ENCODE assay signal across 24 mouse cellular contexts in genomic region chr16:47059293-47059963, GRCm38 (mm10).
DNase-seq lines count a peak whose midpoint lies in the region; ATAC-seq lines count a peak whose summit lies in the region.
"Had no signal": no experiment of that assay in that cellular context is flagged by ENCODE, and none has a peak within 500 bp of the region (broad histone marks: within the 10 kb centered on the region; RNA-seq: fewer than 3 reads in every experiment).

No protein-coding gene starts in this region.

- no peaks in the 10 kb centered on the region for H3K9me3 ChIP-seq in forebrain, embryonic 15.5 days
- H3K9me3 ChIP-seq in forebrain, embryonic 10.5 days = no peaks in the 10 kb centered on the region; the same call in 1 of the 2 replicates
- H3K9me3 ChIP-seq: embryonic facial prominence, embryonic 12.5 days; heart, embryonic 10.5 days; liver, embryonic 13.5 days had no signal

- WGBS in forebrain, embryonic 15.5 days = 75% methylated on average over 8 of the region's 8 CpGs
- WGBS in forebrain, embryonic 10.5 days = 88% methylated on average over 8 of the region's 8 CpGs

- H3K4me1 ChIP-seq in forebrain, embryonic 15.5 days = no peaks in the 10 kb centered on the region
- no peaks in the 10 kb centered on the region for H3K4me1 ChIP-seq in forebrain, embryonic 10.5 days
- H3K4me1 ChIP-seq: embryonic facial prominence, embryonic 12.5 days; heart, embryonic 10.5 days; liver, embryonic 13.5 days; megakaryocyte, embryonic 14.5 days had no signal

- intact Hi-C loops in left cerebral cortex, postnatal 4 days (cut with DNase I) = no loop called here

- no peak overlapping the region for H3K9ac ChIP-seq in forebrain, embryonic 15.5 days (replicated peaks)
- H3K9ac ChIP-seq: embryonic facial prominence, embryonic 12.5 days; liver, embryonic 13.5 days had no signal

- no peak overlapping the region for H3K4me3 ChIP-seq in forebrain, embryonic 15.5 days
- no peak overlapping the region for H3K4me3 ChIP-seq in forebrain, embryonic 10.5 days
- H3K4me3 ChIP-seq: embryonic facial prominence, embryonic 12.5 days; erythroblast, embryonic 14.5 days; gastrocnemius, adult 2 months; heart, embryonic 10.5 days; liver, embryonic 13.5 days; megakaryocyte, embryonic 14.5 days had no signal

- peak; percentile 93 to 96 for DNase-seq in cerebellum, postnatal 10 days
- no peak for DNase-seq in cerebellum, adult 11 months
- DNase-seq in forebrain, embryonic 10.5 days (ENCODE audit: extremely low spot score, low spot score) = no peak
- peak; percentile 86 for DNase-seq in left cerebral cortex, postnatal 4 days
- DNase-seq in left cerebral cortex, adult 8-10 months (ENCODE audit: low spot score in 2 of 2) = no peak
- DNase-seq in retina, embryonic 14.5 days (ENCODE audit: low spot score) = peak; percentile 70
- DNase-seq: adrenal gland, adult 2 months; gastrocnemius, adult 2 months; heart, postnatal 4 days; kidney, adult 18-20 months; kidney, postnatal 4 days; liver, embryonic 13.5 days; lung, adult 2 months; thymus, adult 18-20 months; thymus, postnatal 36 days had no signal

- H3K27ac ChIP-seq in forebrain, embryonic 15.5 days (replicated peaks) = no peak overlapping the region
- H3K27ac ChIP-seq in forebrain, embryonic 10.5 days = no peak overlapping the region
- H3K27ac ChIP-seq: embryonic facial prominence, embryonic 12.5 days; gastrocnemius, adult 2 months; heart, embryonic 10.5 days; liver, embryonic 13.5 days had no signal

- H3K36me3 ChIP-seq in forebrain, embryonic 15.5 days = no peaks in the 10 kb centered on the region
- no peaks in the 10 kb centered on the region for H3K36me3 ChIP-seq in forebrain, embryonic 10.5 days (replicated peaks)
- H3K36me3 ChIP-seq: embryonic facial prominence, embryonic 12.5 days; heart, embryonic 10.5 days; liver, embryonic 13.5 days had no signal

- no peak overlapping the region for H3K4me2 ChIP-seq in forebrain, embryonic 15.5 days (replicated peaks)
- H3K4me2 ChIP-seq: embryonic facial prominence, embryonic 12.5 days; liver, embryonic 13.5 days had no signal

- peak; percentile 66; the same call in 1 of the 2 replicates for ATAC-seq in forebrain, embryonic 15.5 days (replicated peaks)
- ATAC-seq in megakaryocyte progenitor cell, adult 5-6 weeks (replicated peaks; ENCODE audit: poor library complexity) = no peak
- ATAC-seq: CD4-positive, CD25-positive, alpha-beta regulatory T cell, adult 4 months; inflammation-experienced regulatory T-cells, adult 6 months; midbrain, embryonic 16.5 days had no signal

- no peaks in the 10 kb centered on the region for H3K27me3 ChIP-seq in forebrain, embryonic 15.5 days
- no peaks in the 10 kb centered on the region for H3K27me3 ChIP-seq in forebrain, embryonic 10.5 days (ENCODE audit: poor library complexity, severe bottlenecking)
- H3K27me3 ChIP-seq: embryonic facial prominence, embryonic 12.5 days; liver, embryonic 13.5 days; megakaryocyte, embryonic 14.5 days had no signal

Comparison
In these comparisons a context has a peak if more than half of its experiments do, and no peak if none do; other contexts are left out.
1. DNase-seq: peak in cerebellum, postnatal 10 days (2 of 2), left cerebral cortex, postnatal 4 days (single experiment) and retina, embryonic 14.5 days (single experiment); none in cerebellum, adult 11 months (single experiment), forebrain, embryonic 10.5 days (single experiment) and left cerebral cortex, adult 8-10 months (0 of 2).